Mouse (Mus musculus) forebrain, embryonic 15.5 days (tissue): ENCODE results near the gene Rai14. TPM values are rescaled to one million over a fixed set of nuclear protein-coding genes. Genes with fewer than 3 reads are reported as not detected.
A peak's percentile ranks its signal among the peaks of the same experiment; 100 is the strongest.

Experiments
- ATAC-seq: fragments of 200-750 bp; cut with Nextera tagmentation; replicated peaks from 2 replicates; pipeline ENCODE4 v1.8.0; 2017; ENCODE audit warnings: mild to moderate bottlenecking, moderate TSS enrichment, moderate library complexity
- H3K27ac ChIP-seq: fragments of 300-500 bp; sonication (generic); replicated peaks from 2 replicates; pipeline ENCODE4 v1.5.1; 2015; ENCODE audit warnings: mild to moderate bottlenecking, inconsistent platforms
- H3K27me3 ChIP-seq: fragments of 300-500 bp; sonication (generic); 2 replicates; pipeline ENCODE4 v1.6.1; 2015; ENCODE audit warnings: inconsistent platforms
- H3K36me3 ChIP-seq: fragments of 300-500 bp; sonication (generic); 2 replicates; pipeline ENCODE4 v1.6.1; 2015; ENCODE audit warnings: mild to moderate bottlenecking, inconsistent platforms
- H3K4me1 ChIP-seq: fragments of 300-500 bp; sonication (generic); 2 replicates; pipeline ENCODE4 v1.6.1; 2015; ENCODE audit warnings: inconsistent platforms
- H3K4me2 ChIP-seq: fragments of 300-500 bp; sonication (generic); replicated peaks from 2 replicates; pipeline ENCODE4 v1.6.1; 2015; ENCODE audit warnings: mild to moderate bottlenecking, inconsistent platforms
- H3K4me3 ChIP-seq: fragments of 300-500 bp; sonication (generic); 2 replicates; pipeline ENCODE4 v1.5.1; 2015; ENCODE audit warnings: mild to moderate bottlenecking, inconsistent platforms
- H3K9ac ChIP-seq: fragments of 300-500 bp; sonication (generic); replicated peaks from 2 replicates; pipeline ENCODE4 v1.6.1; 2015; ENCODE audit warnings: mild to moderate bottlenecking, inconsistent platforms
- H3K9me3 ChIP-seq: fragments of 300-500 bp; sonication (generic); 2 replicates; pipeline ENCODE4 v1.6.1; 2016; ENCODE audit warnings: inconsistent platforms
- WGBS: fragments of 180-500 bp; shearing (Covaris S2); methylation state at CpG from one replicate; pipeline ENCODE4 v1.1.7; 2015; ENCODE audit warnings: mixed read lengths; 5-methylcytosine and 5-hydroxymethylcytosine counted together
- polyA plus RNA-seq: library from polyadenylated mRNA; unstranded; fragments of >200 nt; fragmentation: Nextera tagmentation; extraction: Ambion mirVana; gene quantifications from 2 replicates; pipeline ENCODE4 v1.2.1, GENCODE M21; 2015

Gene Rai14
- polyA plus RNA-seq, 1 experiment from 2014 or later: 37.4 TPM

DNA sequence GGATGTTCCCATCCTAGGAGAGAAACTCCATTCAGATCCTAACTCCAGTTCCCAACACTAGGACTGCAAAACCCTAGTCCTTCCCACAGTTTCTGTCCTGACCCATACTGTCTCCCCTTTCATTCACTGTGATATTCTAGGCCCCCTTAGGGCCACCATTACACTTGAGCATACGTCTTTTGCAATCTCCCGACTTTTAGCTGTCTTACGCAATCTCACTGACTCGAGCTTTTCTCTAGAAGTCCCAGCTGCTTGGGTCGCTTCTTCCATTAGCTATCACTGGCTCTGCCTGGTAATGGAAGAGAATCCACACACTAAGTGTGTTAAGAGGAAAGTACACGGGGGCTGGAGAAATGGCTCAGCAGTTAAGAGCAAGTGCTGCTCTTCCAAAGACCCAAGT, 121.3 kb downstream of the Rai14 start:
- no peaks in the 10 kb centered on the region; the same call in 1 of the 2 replicates for H3K36me3 ChIP-seq
- H3K9ac ChIP-seq: no peak overlapping the region

DNA sequence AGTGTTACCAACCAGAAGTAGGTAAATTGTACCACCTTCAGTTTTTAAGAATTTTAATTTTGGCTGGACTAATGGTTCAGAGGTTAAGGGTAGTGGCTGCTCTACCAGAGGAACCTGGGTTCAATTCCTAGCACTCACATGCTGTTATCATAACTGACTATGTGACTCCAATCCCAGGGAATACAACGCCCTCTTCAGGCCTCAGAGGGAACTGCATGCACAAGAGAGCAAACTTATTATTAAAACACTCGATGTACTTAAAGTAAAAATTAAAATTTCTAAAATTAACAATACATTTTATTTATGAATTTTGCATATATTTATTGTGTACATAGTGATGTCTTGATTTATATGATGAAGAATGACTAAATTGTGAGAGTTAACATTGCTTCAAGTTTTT, 127.9 kb downstream of the Rai14 start:
- Histone ChIP-seq H3K4me2 (no peak overlapping the region), H3K27ac (no peak overlapping the region), H3K9me3 (no peaks in the 10 kb centered on the region), H3K4me1 (no peaks in the 10 kb centered on the region), H3K4me3 (no peak overlapping the region), H3K27me3 (no peaks in the 10 kb centered on the region), H3K9ac (no peak overlapping the region), H3K36me3 (peaks cover 3% of the 10 kb centered on the region; the same call in 1 of the 2 replicates)
- no peak for ATAC-seq
- 82% methylated on average over 2 of the region's 2 CpGs for WGBS

More for the DNA sequence above, 121.3 kb downstream of the Rai14 start:
- H3K27me3 ChIP-seq: no peaks in the 10 kb centered on the region
- no peak overlapping the region for H3K4me2 ChIP-seq
- peaks cover 11% of the 10 kb centered on the region; the same call in 1 of the 2 replicates for H3K4me1 ChIP-seq
- H3K9me3 ChIP-seq: no peaks in the 10 kb centered on the region
- WGBS: 94% methylated on average over 6 of the region's 6 CpGs
- no peak for ATAC-seq
- no peak overlapping the region for H3K4me3 ChIP-seq
- H3K27ac ChIP-seq: no peak overlapping the region

DNA sequence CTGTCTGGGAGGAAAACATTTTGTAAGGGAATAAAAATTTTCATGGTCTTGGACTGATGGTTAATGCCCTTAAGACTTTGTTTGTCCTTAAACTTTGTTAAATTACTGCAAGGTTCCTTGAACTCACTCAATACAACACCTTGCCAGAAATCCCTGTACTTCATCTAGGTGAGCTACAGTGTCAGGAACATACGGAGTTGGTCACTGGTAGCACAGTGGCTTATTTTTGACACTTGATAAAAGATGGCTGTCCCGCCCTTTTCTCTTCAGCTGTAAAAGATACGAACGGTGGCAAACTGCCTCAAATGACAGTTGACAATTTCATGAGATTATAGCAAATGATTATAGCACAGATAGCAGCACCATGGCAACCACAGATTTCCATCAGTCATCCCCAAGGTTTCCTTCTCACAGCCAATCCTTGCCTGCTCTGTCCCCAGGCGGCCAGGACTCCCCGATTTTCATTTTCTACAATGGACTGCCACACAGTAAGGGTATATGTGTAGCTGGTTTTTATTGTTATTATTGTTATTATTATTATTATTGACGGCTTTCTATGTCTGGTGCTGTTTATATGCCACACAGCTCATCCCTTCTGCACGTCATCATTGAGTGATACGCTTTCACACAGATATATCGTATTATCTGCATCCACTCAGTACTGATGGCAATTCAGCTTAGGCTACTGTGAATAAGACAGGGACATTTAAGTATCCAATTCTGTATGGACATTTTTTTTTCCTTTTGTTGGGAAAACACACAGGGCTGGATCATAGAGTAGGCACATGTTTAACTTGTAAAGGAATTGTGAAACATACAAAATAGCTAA, 129.9 kb downstream of the Rai14 start:
- Histone ChIP-seq H3K4me3 (no peak overlapping the region), H3K4me1 (no peaks in the 10 kb centered on the region), H3K36me3 (peaks cover 3% of the 10 kb centered on the region; the same call in 1 of the 2 replicates), H3K27ac (no peak overlapping the region), H3K9ac (no peak overlapping the region), H3K9me3 (no peaks in the 10 kb centered on the region), H3K4me2 (no peak overlapping the region), H3K27me3 (no peaks in the 10 kb centered on the region)
- peak; percentile 80 for ATAC-seq
- 80% methylated on average over 10 of the region's 10 CpGs for WGBS

DNA sequence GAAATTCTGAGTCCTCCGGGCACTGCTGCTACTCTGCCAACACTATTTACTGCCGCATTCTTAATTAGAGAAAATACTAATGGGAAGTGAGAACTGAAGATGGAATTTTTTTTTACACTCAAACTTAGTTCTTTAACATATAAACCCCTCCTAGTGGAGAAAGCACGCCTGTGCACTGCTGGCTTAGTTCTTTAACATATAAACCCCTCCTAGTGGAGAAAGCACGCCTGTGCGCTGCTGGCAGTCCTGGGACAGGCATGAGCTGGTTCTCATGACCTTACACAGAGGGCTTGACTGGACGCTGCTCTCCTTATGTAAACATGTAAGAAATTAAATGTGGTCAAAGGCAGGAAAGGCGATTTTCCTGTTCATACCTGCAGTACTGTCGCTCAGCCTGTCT, 131.0 kb downstream of the Rai14 start:
- Histone ChIP-seq H3K9ac (no peak overlapping the region), H3K27ac (no peak overlapping the region), H3K27me3 (no peaks in the 10 kb centered on the region), H3K36me3 (0 out of 2 replicates have a peak, but pooled peaks cover 3% of the 10 kb centered on the region), H3K9me3 (no peaks in the 10 kb centered on the region), H3K4me1 (no peaks in the 10 kb centered on the region), H3K4me3 (no peak overlapping the region), H3K4me2 (no peak overlapping the region)
- ATAC-seq: peak; percentile 86
- 49% methylated on average over 8 of the region's 8 CpGs for WGBS

DNA sequence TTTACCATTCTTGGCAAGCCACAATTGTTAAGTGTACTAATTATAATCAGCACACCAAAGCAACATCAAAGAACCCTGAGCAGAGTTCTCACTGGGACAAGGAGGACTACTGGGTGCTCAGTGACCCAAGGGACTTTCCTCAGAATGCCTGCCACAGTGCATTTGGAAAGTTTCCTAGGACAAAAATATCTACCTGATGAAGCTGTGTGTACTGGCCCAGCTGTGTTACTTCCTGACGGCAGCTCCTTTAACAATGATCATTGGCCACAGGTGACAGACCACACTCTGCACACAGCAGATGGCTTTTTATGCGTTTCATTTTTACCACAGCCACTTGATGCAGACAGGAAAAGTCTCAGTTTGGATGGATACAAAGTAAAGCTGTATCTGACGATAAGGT, 135.3 kb downstream of the Rai14 start:
- Histone ChIP-seq H3K27me3 (no peaks in the 10 kb centered on the region), H3K27ac (no peak overlapping the region), H3K9me3 (no peaks in the 10 kb centered on the region), H3K36me3 (peaks cover 23% of the 10 kb centered on the region), H3K4me1 (no peaks in the 10 kb centered on the region), H3K4me3 (no peak overlapping the region), H3K9ac (no peak overlapping the region), H3K4me2 (no peak overlapping the region)
- WGBS: 73% methylated on average over 3 of the region's 3 CpGs
- ATAC-seq: no peak

DNA sequence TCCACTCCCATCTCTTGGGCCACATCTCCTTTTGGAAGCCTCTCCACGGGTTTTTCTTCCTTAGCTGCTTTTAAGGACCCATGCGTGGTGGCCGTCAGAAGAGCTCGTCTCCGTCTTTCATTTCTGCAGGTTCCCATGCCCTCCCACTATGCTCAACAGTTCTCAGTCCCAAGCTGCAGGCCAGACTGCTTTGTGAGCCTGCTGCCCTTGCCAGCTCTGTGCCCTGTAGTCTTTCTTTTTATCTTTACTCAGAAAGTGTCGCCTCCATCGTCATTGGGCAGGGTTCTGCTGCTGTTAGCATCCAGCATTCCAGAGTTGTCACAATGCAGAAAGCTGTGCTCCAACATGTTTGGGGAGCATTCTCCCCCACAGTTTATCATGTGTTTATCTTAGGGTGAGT, 147.9 kb downstream of the Rai14 start:
- 84% methylated on average over 7 of the region's 7 CpGs for WGBS
- Histone ChIP-seq H3K4me1 (no peaks in the 10 kb centered on the region), H3K4me2 (no peak overlapping the region), H3K27ac (no peak overlapping the region), H3K9ac (no peak overlapping the region), H3K4me3 (no peak overlapping the region), H3K9me3 (no peaks in the 10 kb centered on the region), H3K36me3 (peaks cover 32% of the 10 kb centered on the region), H3K27me3 (no peaks in the 10 kb centered on the region)
- no peak for ATAC-seq

DNA sequence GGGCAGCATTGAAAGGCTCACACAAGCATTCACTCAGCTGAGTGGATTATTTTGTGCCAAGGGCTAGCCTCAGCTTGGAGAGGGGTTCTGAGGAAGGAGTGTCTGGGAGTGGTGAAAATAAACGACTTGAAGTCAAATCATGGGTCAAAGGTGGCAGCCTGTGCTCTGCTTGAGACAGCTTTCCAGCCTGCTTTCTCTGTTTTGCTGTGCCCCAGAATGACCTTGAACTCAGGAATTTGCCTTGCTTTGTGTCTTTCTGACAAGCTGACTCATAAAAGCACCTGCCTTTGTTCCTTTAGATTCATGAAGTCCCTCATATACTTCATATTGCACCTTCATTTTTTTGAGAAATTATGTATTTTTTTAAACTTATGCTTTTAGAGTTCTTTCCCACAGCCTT, 150.2 kb downstream of the Rai14 start:
- Histone ChIP-seq H3K4me1 (no peaks in the 10 kb centered on the region), H3K4me3 (no peak overlapping the region), H3K27me3 (no peaks in the 10 kb centered on the region), H3K9ac (no peak overlapping the region), H3K4me2 (no peak overlapping the region), H3K27ac (no peak overlapping the region), H3K36me3 (peaks cover 17% of the 10 kb centered on the region), H3K9me3 (no peaks in the 10 kb centered on the region)
- ATAC-seq: no peak
- 69% methylated on average over 1 of the region's 1 CpGs for WGBS

DNA sequence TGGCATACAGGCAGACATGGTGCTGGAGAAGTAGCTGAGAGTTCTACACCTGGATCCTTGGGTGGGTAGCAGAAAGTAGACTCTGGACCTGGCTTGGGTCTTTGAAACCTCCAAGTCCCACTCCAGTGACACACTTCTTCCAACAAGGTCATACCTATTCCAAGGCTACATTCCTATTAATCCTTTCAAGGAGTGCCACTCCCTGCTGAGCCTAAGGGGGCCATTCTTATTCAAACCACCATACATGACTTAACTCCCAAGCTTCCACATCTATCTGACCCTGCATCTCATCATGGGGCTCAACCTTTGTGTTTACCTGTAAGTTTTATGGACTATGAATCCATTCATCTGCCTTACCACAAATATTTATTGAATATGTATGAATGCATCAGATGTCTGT, 152.1 kb downstream of the Rai14 start:
- Histone ChIP-seq H3K4me3 (no peak overlapping the region), H3K9me3 (no peaks in the 10 kb centered on the region), H3K27me3 (no peaks in the 10 kb centered on the region), H3K36me3 (peaks cover 2% of the 10 kb centered on the region; the same call in 1 of the 2 replicates), H3K4me1 (no peaks in the 10 kb centered on the region), H3K4me2 (no peak overlapping the region), H3K27ac (no peak overlapping the region), H3K9ac (no peak overlapping the region)
- no peak for ATAC-seq

DNA sequence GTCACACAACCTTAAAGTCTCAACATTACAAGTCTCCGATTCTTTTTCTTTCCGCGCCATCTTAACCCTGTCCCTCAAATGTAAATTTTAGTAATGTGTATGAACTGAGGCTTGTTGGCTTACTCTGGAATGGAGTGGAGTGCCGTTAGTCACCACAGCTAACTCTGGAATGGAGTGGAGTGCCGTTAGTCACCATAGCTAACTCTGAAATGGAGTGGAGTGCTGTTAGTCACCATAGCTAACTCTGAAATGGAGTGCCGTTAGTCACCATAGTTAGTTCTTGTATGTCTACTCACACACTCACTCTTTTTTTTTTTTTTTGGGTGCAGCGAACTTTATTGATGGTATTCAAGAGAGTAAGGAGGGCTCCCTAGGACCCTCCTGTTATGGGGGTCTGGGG, 154.4 kb downstream of the Rai14 start:
- no peaks in the 10 kb centered on the region for H3K36me3 ChIP-seq
- ATAC-seq: no peak
- no peak overlapping the region for H3K4me2 ChIP-seq
- WGBS: 97% methylated on average over 7 of the region's 7 CpGs
- H3K27ac ChIP-seq: no peak overlapping the region
- H3K27me3 ChIP-seq: no peaks in the 10 kb centered on the region
- no peak overlapping the region for H3K9ac ChIP-seq
- H3K9me3 ChIP-seq: no peaks in the 10 kb centered on the region
- no peak overlapping the region for H3K4me3 ChIP-seq
- no peaks in the 10 kb centered on the region for H3K4me1 ChIP-seq

DNA sequence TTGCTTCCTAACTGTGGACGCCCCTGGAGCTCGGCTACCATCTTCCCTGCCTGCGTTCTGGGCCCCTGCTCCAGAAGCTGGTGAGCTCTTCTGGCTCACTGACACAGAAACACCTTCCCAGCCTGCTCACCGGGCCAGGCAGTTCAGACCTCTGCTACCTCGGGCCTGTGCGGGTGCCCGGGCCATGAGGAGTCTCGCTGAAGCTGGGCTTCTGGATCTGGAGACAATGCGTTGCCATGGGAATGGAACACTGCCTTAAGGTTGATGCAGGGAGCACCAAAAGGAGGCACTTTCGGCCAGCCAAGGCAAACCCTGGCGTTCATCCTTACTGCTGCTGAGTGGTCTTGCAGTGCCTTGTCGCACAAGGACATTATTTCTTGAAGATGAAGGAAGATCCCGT, 156.0 kb downstream of the Rai14 start, which contains the start of gene Ttc23l:
Ttc23l (minus strand) TSS at position 204 of the 400 bp plus-strand sequence.
- 83% methylated on average over 13 of the region's 13 CpGs for WGBS

DNA sequence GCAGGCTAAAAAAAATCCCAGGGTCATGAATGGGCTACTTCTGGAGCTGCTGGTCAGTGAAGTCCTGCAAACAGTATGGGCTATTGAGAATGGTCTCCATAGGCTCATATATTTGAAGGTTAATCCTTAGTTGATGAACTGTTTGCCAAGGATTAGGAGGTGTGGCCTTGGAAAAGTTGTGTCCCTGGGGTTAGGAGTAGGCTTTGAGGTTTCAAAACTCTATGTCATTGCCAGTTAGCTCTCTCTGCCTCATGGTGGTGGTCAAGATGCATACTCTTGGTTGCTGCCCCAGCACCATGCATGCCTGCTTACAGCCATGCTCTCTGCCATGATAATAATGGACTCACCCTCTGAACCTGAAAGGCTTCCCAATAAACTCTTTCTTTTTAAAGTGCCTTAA, 160.1 kb downstream of the Rai14 start:
- no peaks in the 10 kb centered on the region for H3K9me3 ChIP-seq
- H3K4me3 ChIP-seq: no peak overlapping the region
- H3K4me1 ChIP-seq: no peaks in the 10 kb centered on the region
- H3K4me2 ChIP-seq: no peak overlapping the region
- H3K9ac ChIP-seq: no peak overlapping the region
- ATAC-seq: no peak
- no peaks in the 10 kb centered on the region for H3K36me3 ChIP-seq
- H3K27me3 ChIP-seq: no peaks in the 10 kb centered on the region
- no peak overlapping the region for H3K27ac ChIP-seq

More for the DNA sequence above, 156.0 kb downstream of the Rai14 start, which contains the start of gene Ttc23l:
- Histone ChIP-seq H3K27ac (no peak within 1 kb of the TSS), H3K27me3 (no peaks in the 10 kb centered on the region), H3K4me1 (no peaks in the 10 kb centered on the region), H3K9me3 (no peaks in the 10 kb centered on the region), H3K4me3 (no peak within 1 kb of the TSS), H3K4me2 (no peak within 1 kb of the TSS), H3K36me3 (no peaks in the 10 kb centered on the region), H3K9ac (no peak within 1 kb of the TSS)
- ATAC-seq: no peak

DNA sequence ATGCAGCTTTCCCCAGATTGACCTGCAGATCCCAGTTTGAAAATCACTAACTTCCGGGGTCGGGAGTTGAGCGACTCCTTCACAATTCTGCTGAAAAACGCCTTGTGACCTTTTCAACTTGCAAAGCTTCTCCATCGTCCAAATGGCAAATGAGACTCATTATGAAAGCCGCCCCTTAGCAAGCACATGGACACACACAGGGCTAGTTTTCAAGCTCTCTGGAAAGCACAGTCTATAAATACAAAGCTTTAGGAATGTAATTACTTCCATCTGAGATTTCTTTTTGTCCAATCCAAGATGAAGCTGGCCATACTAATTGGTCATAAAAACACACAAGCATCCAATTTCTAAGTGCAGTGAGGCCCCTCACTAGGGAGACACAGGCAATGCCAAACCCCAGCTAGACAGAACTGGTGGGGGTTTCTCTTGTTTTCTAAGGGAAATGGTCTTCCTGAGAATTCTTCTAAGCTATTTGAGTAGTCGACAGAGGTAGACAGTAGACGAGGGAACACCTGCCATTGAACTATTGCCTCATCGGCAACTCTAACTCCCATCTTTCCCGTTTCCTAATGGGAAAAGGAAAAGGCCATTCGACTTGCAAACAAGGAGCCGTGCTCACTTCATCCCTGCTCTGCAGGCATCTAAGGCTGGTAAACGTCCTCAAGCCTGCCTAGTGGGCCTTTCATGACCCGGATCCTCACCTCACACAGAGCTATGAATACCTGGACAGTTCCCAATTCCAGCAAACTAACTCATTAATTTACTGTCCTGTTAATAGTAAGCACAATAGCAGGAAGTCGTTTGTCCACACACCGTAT, 173.9 kb downstream of the Rai14 start:
- no peak overlapping the region for H3K4me3 ChIP-seq
- H3K27me3 ChIP-seq: no peaks in the 10 kb centered on the region
- H3K9me3 ChIP-seq: no peaks in the 10 kb centered on the region
- H3K27ac ChIP-seq: no peak overlapping the region
- H3K36me3 ChIP-seq: no peaks in the 10 kb centered on the region
- no peak overlapping the region for H3K4me2 ChIP-seq
- no peak for ATAC-seq
- WGBS: 50% methylated on average over 16 of the region's 16 CpGs
- no peaks in the 10 kb centered on the region for H3K4me1 ChIP-seq
- no peak overlapping the region for H3K9ac ChIP-seq
